In genomic region chr6:91546241-91546884, GRCm38 (mm10) we compare ENCODE assay signal across 16 mouse cellular contexts. TPM values are rescaled to one million over a fixed set of nuclear protein-coding genes. Genes with fewer than 3 reads are reported as not detected.
DNase-seq lines count a peak whose midpoint lies in the region; ATAC-seq and TF ChIP-seq lines count a peak whose summit lies in the region.
"Had no signal": no experiment of that assay in that cellular context is flagged by ENCODE, and none has a peak within 500 bp of the region (broad histone marks: within the 10 kb centered on the region; RNA-seq: fewer than 3 reads in every experiment).

No protein-coding gene starts in this region.

- TF ChIP-seq CTCF in kidney, adult 2 months (conservative IDR thresholded peaks at IDR 0.05; ENCODE audit: insufficient read depth, insufficient read length, low read depth, low read length): no peak
- no peak for TF ChIP-seq CTCF in left cerebral cortex, adult 2 months (IDR thresholded peaks at IDR 0.05)

- H3K27me3 ChIP-seq in kidney, adult 2 months (replicated peaks; ENCODE audit: control insufficient read depth, insufficient read depth, low read length): no peaks in the 10 kb centered on the region
- peaks cover 74% of the 10 kb centered on the region for H3K27me3 ChIP-seq in heart, embryonic 12.5 days (replicated peaks)
- H3K27me3 ChIP-seq: forebrain, embryonic 12.5 days; neural tube, embryonic 12.5 days had no signal

- H3K36me3 ChIP-seq in kidney, adult 2 months (ENCODE audit: control insufficient read depth, insufficient read depth, low read length): no peaks in the 10 kb centered on the region
- H3K36me3 ChIP-seq in heart, embryonic 12.5 days: no peaks in the 10 kb centered on the region
- H3K36me3 ChIP-seq: forebrain, embryonic 12.5 days; limb, embryonic 10.5 days; midbrain, embryonic 12.5 days; neural tube, embryonic 12.5 days had no signal

- peak; percentile 89 for ATAC-seq in heart, embryonic 12.5 days (ENCODE audit: insufficient number of reproducible peaks, low FRiP score)
- ATAC-seq: CD4-positive, CD25-positive, alpha-beta regulatory T cell, adult 4 months had no signal

- H3K9ac ChIP-seq in heart, embryonic 12.5 days: no peak overlapping the region
- H3K9ac ChIP-seq: forebrain, embryonic 12.5 days; midbrain, embryonic 12.5 days; neural tube, embryonic 12.5 days had no signal

- intact Hi-C loops in left cerebral cortex, adult 2 months (cut with DNase I): no loop called here

- no peaks in the 10 kb centered on the region for H3K4me1 ChIP-seq in kidney, adult 2 months (ENCODE audit: control insufficient read depth, insufficient read depth, low read length)
- peaks cover 48% of the 10 kb centered on the region for H3K4me1 ChIP-seq in heart, embryonic 12.5 days (replicated peaks)
- H3K4me1 ChIP-seq: forebrain, embryonic 12.5 days; midbrain, embryonic 12.5 days; neural tube, embryonic 12.5 days had no signal

- 0 out of 2 replicates have a peak overlapping the region, but pooled peaks have one; percentile 3 for H3K4me2 ChIP-seq in heart, embryonic 12.5 days
- H3K4me2 ChIP-seq: forebrain, embryonic 12.5 days; midbrain, embryonic 12.5 days; neural tube, embryonic 12.5 days had no signal

- DNase-seq in kidney, postnatal 14 days: peak; percentile 35
- no peak for DNase-seq in kidney, adult 2 months
- DNase-seq in kidney, postnatal 4 days: peak; percentile 21 to 31
- DNase-seq in lung, postnatal 25 days (ENCODE audit: low spot score): peak; percentile 10
- no peak for DNase-seq in left cerebral cortex, adult 2 months (ENCODE audit: extremely low spot score in 1 of 2, low spot score in 2 of 2)
- DNase-seq in gastrocnemius, postnatal 25 days: no peak
- no peak for DNase-seq in thymus, postnatal 25 days
- DNase-seq: right cerebral cortex, postnatal 14 days had no signal

- no peaks in the 10 kb centered on the region for H3K9me3 ChIP-seq in heart, embryonic 12.5 days (replicated peaks)
- H3K9me3 ChIP-seq: forebrain, embryonic 12.5 days; limb, embryonic 10.5 days; midbrain, embryonic 12.5 days; neural tube, embryonic 12.5 days had no signal

- no peak overlapping the region; the same call in 1 of the 2 replicates for H3K27ac ChIP-seq in kidney, adult 2 months (ENCODE audit: insufficient read depth, low read depth, low read length)
- peak overlapping the region; percentile 72 for H3K27ac ChIP-seq in heart, embryonic 12.5 days (ENCODE audit: poor library complexity, severe bottlenecking)
- no peak overlapping the region for H3K27ac ChIP-seq in left cerebral cortex, adult 2 months
- H3K27ac ChIP-seq: forebrain, embryonic 12.5 days; layer of hippocampus, adult 2 months; limb, embryonic 10.5 days; midbrain, embryonic 12.5 days; neural tube, embryonic 12.5 days; stomach, postnatal 0 days had no signal

- no peak for TF ChIP-seq POLR2A in kidney, adult 2 months (IDR thresholded peaks at IDR 0.05; ENCODE audit: low read depth, low read length)

- H3K4me3 ChIP-seq in kidney, adult 2 months (ENCODE audit: insufficient read depth, low read depth, low read length): no peak overlapping the region
- H3K4me3 ChIP-seq in heart, embryonic 12.5 days: no peak overlapping the region
- no peak overlapping the region for H3K4me3 ChIP-seq in left cerebral cortex, adult 2 months
- H3K4me3 ChIP-seq: forebrain, embryonic 12.5 days; layer of hippocampus, adult 2 months; limb, embryonic 10.5 days; midbrain, embryonic 12.5 days; neural tube, embryonic 12.5 days had no signal

- 30% methylated on average over 9 of the region's 9 CpGs for WGBS in kidney, adult 2 months
- WGBS in heart, embryonic 12.5 days: 8% methylated on average over 9 of the region's 9 CpGs

RNA-seq across cellular contexts. Expression of gene Lsm3, which starts 30.6 kb away (rescaled TPM):
- 23.8 and 25.5 TPM in 2 replicates for polyA plus RNA-seq in kidney, adult 2 months (2012; rRNA removed)
- 178 and 181 TPM in 2 replicates for polyA plus RNA-seq in heart, embryonic 12.5 days (2016; fragmentation: Nextera tagmentation; extraction: Ambion mirVana)
- total RNA-seq in left cerebral cortex, adult 2 months (2021): 10 to 100 TPM; 35.0 to 40.6 TPM
- total RNA-seq in gastrocnemius, postnatal 25 days (2021): 10 to 100 TPM; 35.6 to 36.4 TPM

RNA-seq across cellular contexts. Expression of gene Xpc, which starts 30.7 kb away (rescaled TPM):
- polyA plus RNA-seq in kidney, adult 2 months (2012; rRNA removed): 16.9 and 17.7 TPM in 2 replicates
- polyA plus RNA-seq in heart, embryonic 12.5 days (2016; fragmentation: Nextera tagmentation; extraction: Ambion mirVana): 13.4 and 14.4 TPM in 2 replicates
- total RNA-seq in left cerebral cortex, adult 2 months (2021): 10 to 100 TPM; 12.9 to 13.2 TPM
- total RNA-seq in gastrocnemius, postnatal 25 days (2021): 1 to 10 TPM; 6.4 to 6.9 TPM

Comparison
In these comparisons a context has a peak if more than half of its experiments do, and no peak if none do; other contexts are left out.
1. DNase-seq: peak in kidney, postnatal 14 days (single experiment), kidney, postnatal 4 days (2 of 2) and lung, postnatal 25 days (single experiment); none in kidney, adult 2 months (single experiment), left cerebral cortex, adult 2 months (0 of 2), gastrocnemius, postnatal 25 days (single experiment) and thymus, postnatal 25 days (single experiment).